Comparison of ENCODE assay signal across 9 mouse cellular contexts in the genomic region with DNA sequence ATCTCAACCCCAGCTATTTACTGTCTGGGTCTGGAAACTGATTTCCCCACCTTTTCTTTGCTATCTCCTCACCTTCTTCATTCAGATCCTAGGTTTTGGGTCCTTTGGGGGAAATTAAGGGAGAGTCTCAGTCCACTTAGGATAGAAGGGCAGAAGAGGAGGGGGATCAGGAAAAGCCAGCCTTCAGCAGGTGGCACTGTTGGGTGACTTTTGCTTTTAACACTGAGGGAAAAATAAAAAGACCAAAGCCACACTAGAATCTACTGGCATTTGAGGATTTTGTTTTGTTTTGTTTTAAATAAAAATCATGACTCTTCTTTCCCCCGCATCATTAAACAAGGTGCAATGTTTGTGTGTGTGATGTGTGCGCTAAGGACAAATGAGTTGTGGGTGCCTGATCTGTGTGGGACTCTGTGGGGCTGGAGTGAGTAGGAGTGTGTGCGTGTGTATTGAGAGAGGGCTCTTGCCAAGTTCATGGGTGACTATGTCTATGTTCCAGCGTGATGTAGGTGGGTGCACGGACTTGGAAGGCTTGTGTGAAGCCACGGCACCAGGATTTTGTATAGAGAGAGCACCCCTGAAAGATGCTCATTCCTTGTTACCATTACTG.
DNase-seq lines count a peak whose midpoint lies in the region; ATAC-seq and TF ChIP-seq lines count a peak whose summit lies in the region.
"Had no signal": no experiment of that assay in that cellular context is flagged by ENCODE, and none has a peak within 500 bp of the region (broad histone marks: within the 10 kb centered on the region; RNA-seq: fewer than 3 reads in every experiment).

No protein-coding gene starts in this region.

- intact Hi-C loops in heart, adult 2 months (cut with DNase I): no loop called here
- intact Hi-C loops in heart, postnatal 25 days (cut with DNase I): no loop called here

- peak; percentile 59 for TF ChIP-seq CTCF in heart, adult 2 months (IDR thresholded peaks at IDR 0.05)

- no peaks in the 10 kb centered on the region for H3K79me2 ChIP-seq in heart, adult 2 months (replicated peaks; ENCODE audit: control insufficient read depth, insufficient read depth, low read length)

- no peaks in the 10 kb centered on the region for H3K27me3 ChIP-seq in heart, adult 2 months (ENCODE audit: control insufficient read depth, insufficient read depth, low read length)

- H3K4me3 ChIP-seq in heart, adult 2 months: no peak overlapping the region

- H3K9ac ChIP-seq in heart, adult 2 months (ENCODE audit: low read depth, low read length): no peak overlapping the region
- H3K9ac ChIP-seq: liver, embryonic 14.5 days had no signal

- H3K27ac ChIP-seq in heart, adult 2 months: no peak overlapping the region
- H3K27ac ChIP-seq: liver, embryonic 14.5 days had no signal

- no peaks in the 10 kb centered on the region for H3K4me1 ChIP-seq in heart, adult 2 months (ENCODE audit: control insufficient read depth, insufficient read depth, low read length)

- WGBS in heart, adult 2 months: 88% methylated on average over 6 of the region's 6 CpGs

- no peaks in the 10 kb centered on the region for H3K36me3 ChIP-seq in heart, adult 2 months (ENCODE audit: control insufficient read depth, insufficient read depth, low read length)

- no peak for ATAC-seq in megakaryocyte-erythroid progenitor cell, adult 5-6 weeks (replicated peaks; ENCODE audit: low FRiP score, low TSS enrichment, poor library complexity, severe bottlenecking)

- TF ChIP-seq EP300 in heart, adult 2 months (IDR thresholded peaks at IDR 0.05; ENCODE audit: insufficient read depth, low read depth, low read length): no peak

- DNase-seq in heart, adult 2 months: no peak
- DNase-seq in heart, postnatal 25 days (ENCODE audit: low spot score): no peak
- DNase-seq in ovary, postnatal 36 days (ENCODE audit: low spot score): peak; percentile 9
- DNase-seq in ovary, postnatal 10 days (ENCODE audit: low spot score): no peak
- DNase-seq in layer of hippocampus, adult 9-11 months: peak; percentile 8
- peak; percentile 36 for DNase-seq in right cerebral cortex, postnatal 25 days
- DNase-seq in ovary, adult 18-20 months (ENCODE audit: low spot score): no peak

- no peak for TF ChIP-seq POLR2A in heart, adult 2 months (IDR thresholded peaks at IDR 0.05; ENCODE audit: insufficient read depth, low read depth, low read length)

Comparison
In these comparisons a context has a peak if more than half of its experiments do, and no peak if none do; other contexts are left out.
1. DNase-seq: peak in ovary, postnatal 36 days (single experiment), layer of hippocampus, adult 9-11 months (single experiment) and right cerebral cortex, postnatal 25 days (single experiment); none in heart, adult 2 months (0 of 2), heart, postnatal 25 days (single experiment), ovary, postnatal 10 days (single experiment) and ovary, adult 18-20 months (single experiment).